Mouse (Mus musculus): ENCODE data around the gene Draxin. TPM values are rescaled to one million over a fixed set of nuclear protein-coding genes. Genes with fewer than 3 reads are reported as not detected.
A peak's percentile ranks its signal among the peaks of the same experiment; 100 is the strongest.
"Not testable (repeated sequence)": the region's sequence is repeated elsewhere in the genome, so short reads cannot be mapped to it uniquely, and the experiment has no call there.

Draxin gene
- total and polyA plus RNA-seq, 3 experiments, result 0.08 to 0.17 TPM; not detected in 1

- H3K9ac ChIP-seq (ENCODE audit: control insufficient read depth, low read depth, low read length, poor library complexity, severe bottlenecking), result no peak overlapping the region
- H3K9me3 ChIP-seq (replicated peaks; ENCODE audit: insufficient read depth, low read length), result no peaks in the 10 kb centered on the region
- H3K27ac ChIP-seq (ENCODE audit: control insufficient read depth, low read depth, low read length), result no peak overlapping the region
- H3K79me2 ChIP-seq (ENCODE audit: control insufficient read depth, insufficient read depth, low read length, poor library complexity), result no peaks in the 10 kb centered on the region
- no peaks in the 10 kb centered on the region; a peak in 1 of 4 replicates for H3K36me3 ChIP-seq (ENCODE audit: control insufficient read depth in 1 of 2, insufficient read depth in 2 of 2, low read length in 2 of 2)
- peaks cover 0 to 3% of the 10 kb centered on the region in 2 experiments; a peak in 2 of 4 replicates for H3K27me3 ChIP-seq (ENCODE audit: control insufficient read depth in 1 of 2, insufficient read depth in 2 of 2, low read length in 2 of 2)
- no peak overlapping the region for H3K4me3 ChIP-seq (ENCODE audit: control insufficient read depth in 1 of 2, insufficient read depth in 1 of 2, low read depth in 2 of 2, low read length in 2 of 2)
- peaks cover 0 to 5% of the 10 kb centered on the region in 2 experiments; a peak in 2 of 4 replicates for H3K4me1 ChIP-seq (ENCODE audit: control insufficient read depth in 1 of 2, insufficient read depth in 2 of 2, low read length in 2 of 2)
- no peak for DNase-seq (ENCODE audit: low read depth, low spot score)
- TF ChIP-seq USF2 (IDR thresholded peaks at IDR 0.05; ENCODE audit: borderline replicate concordance in 1 of 2, insufficient read depth in 1 of 2, low read depth in 1 of 2, low read length in 2 of 2) (no peak), USF1 (IDR thresholded peaks at IDR 0.05; ENCODE audit: low read depth, low read length) (no peak), POLR2AphosphoS2 (IDR thresholded peaks at IDR 0.05; ENCODE audit: low read length) (no peak), GATA1 (IDR thresholded peaks at IDR 0.05; ENCODE audit: low read depth, low read length) (no peak), TAL1 (IDR thresholded peaks at IDR 0.05; ENCODE audit: low read length) (no peak), MEF2A (IDR thresholded peaks at IDR 0.05; ENCODE audit: extremely low read depth, insufficient replicate concordance, low read depth, low read length, poor library complexity, severe bottlenecking) (no peak), MYB (IDR thresholded peaks at IDR 0.05; ENCODE audit: low read depth, low read length) (no peak), RAD21 (IDR thresholded peaks at IDR 0.05; ENCODE audit: low read depth, low read length) (no peak), RCOR1 (IDR thresholded peaks at IDR 0.05; ENCODE audit: low read depth, low read length) (no peak), ZC3H11A (IDR thresholded peaks at IDR 0.05; ENCODE audit: low read depth, low read length) (no peak), KAT2A (conservative IDR thresholded peaks at IDR 0.05; ENCODE audit: low read depth, low read length) (no peak), E2F4 (IDR thresholded peaks at IDR 0.05; ENCODE audit: borderline replicate concordance, low read depth, low read length) (no peak), TBP (IDR thresholded peaks at IDR 0.05; ENCODE audit: low read depth, low read length) (no peak)
These were observed 9.9 kb downstream of the Draxin start for GRCm38 (mm10) chr4:148120555-148120954.

DNA sequence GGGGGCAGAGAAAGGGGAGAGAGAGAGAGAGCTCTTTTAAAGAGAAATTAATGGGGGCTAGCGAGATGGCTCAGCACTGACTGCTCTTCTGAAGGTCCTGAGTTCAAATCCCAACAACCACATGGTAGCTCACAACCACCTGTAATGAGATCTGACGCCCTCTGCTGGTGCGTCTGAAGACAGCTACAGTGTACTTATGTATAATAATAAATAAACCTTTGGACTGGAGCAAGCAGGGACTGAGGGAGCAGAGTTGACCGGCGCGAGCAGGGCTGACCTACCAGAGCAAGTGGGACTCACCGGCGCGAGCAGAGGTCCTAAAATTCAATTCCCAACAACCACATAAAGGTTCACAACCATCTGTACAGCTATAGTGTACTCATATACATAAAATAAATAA lies 10.9 kb downstream of the Draxin start:
- not testable (repeated sequence) for H3K79me2 ChIP-seq (ENCODE audit: control insufficient read depth, insufficient read depth, low read length, poor library complexity); H3K27me3 ChIP-seq (ENCODE audit: control insufficient read depth in 1 of 2, insufficient read depth in 2 of 2, low read length in 2 of 2); DNase-seq (ENCODE audit: low read depth, low spot score); H3K36me3 ChIP-seq (ENCODE audit: control insufficient read depth in 1 of 2, insufficient read depth in 2 of 2, low read length in 2 of 2); H3K9me3 ChIP-seq (replicated peaks; ENCODE audit: insufficient read depth, low read length); H3K27ac ChIP-seq (ENCODE audit: control insufficient read depth, low read depth, low read length); H3K4me1 ChIP-seq (ENCODE audit: control insufficient read depth in 1 of 2, insufficient read depth in 2 of 2, low read length in 2 of 2); H3K4me3 ChIP-seq (ENCODE audit: control insufficient read depth in 1 of 2, insufficient read depth in 1 of 2, low read depth in 2 of 2, low read length in 2 of 2); H3K9ac ChIP-seq (ENCODE audit: control insufficient read depth, low read depth, low read length, poor library complexity, severe bottlenecking)
- peak in 1 of 3 experiments; percentile 7; a peak in 1 of 6 replicates for TF ChIP-seq CTCF (IDR thresholded peaks at IDR 0.05 in 2 of 3, conservative IDR thresholded peaks at IDR 0.05 in 1 of 3; ENCODE audit: control insufficient read depth in 1 of 3, insufficient read depth in 1 of 3, low read depth in 2 of 3, low read length in 3 of 3, poor library complexity in 1 of 3, severe bottlenecking in 1 of 3)

DNA sequence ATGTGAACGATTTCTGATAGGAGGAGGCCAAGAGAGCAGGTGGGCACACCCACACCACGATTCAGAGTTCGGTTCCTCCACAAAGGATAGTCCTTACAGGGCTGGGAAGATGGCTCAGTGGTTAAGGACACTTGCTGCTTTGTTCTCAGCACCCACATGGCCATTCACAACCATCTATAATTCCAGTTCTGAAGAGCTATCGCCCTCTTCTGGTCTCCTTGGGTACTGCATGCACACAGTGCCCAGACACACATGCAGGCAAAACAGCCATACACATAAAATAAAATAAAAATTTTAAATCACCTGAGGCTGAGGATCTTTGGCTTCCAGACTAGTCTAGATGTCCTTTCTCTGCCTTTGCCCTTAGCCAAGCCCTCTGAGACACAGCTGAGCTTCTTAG lies 13.1 kb downstream of the Draxin start:
- Histone ChIP-seq H3K9ac (ENCODE audit: control insufficient read depth, low read depth, low read length, poor library complexity, severe bottlenecking) (no peak overlapping the region), H3K27me3 (ENCODE audit: control insufficient read depth in 1 of 2, insufficient read depth in 2 of 2, low read length in 2 of 2) (no peaks in the 10 kb centered on the region), H3K4me3 (ENCODE audit: control insufficient read depth in 1 of 2, insufficient read depth in 1 of 2, low read depth in 2 of 2, low read length in 2 of 2) (no peak overlapping the region), H3K36me3 (ENCODE audit: control insufficient read depth in 1 of 2, insufficient read depth in 2 of 2, low read length in 2 of 2) (no peaks in the 10 kb centered on the region; a peak in 1 of 4 replicates), H3K4me1 (ENCODE audit: control insufficient read depth in 1 of 2, insufficient read depth in 2 of 2, low read length in 2 of 2) (peaks cover 0 to 5% of the 10 kb centered on the region in 2 experiments; a peak in 2 of 4 replicates), H3K27ac (ENCODE audit: control insufficient read depth, low read depth, low read length) (no peak overlapping the region), H3K79me2 (ENCODE audit: control insufficient read depth, insufficient read depth, low read length, poor library complexity) (no peaks in the 10 kb centered on the region), H3K9me3 (replicated peaks; ENCODE audit: insufficient read depth, low read length) (no peaks in the 10 kb centered on the region)
- DNase-seq (ENCODE audit: low read depth, low spot score), result peak; percentile 52
- TF ChIP-seq RAD21 (IDR thresholded peaks at IDR 0.05; ENCODE audit: low read depth, low read length) (peak; percentile 5), HCFC1 (IDR thresholded peaks at IDR 0.05; ENCODE audit: low read depth, low read length) (no peak), CTCF (IDR thresholded peaks at IDR 0.05 in 2 of 3, conservative IDR thresholded peaks at IDR 0.05 in 1 of 3; ENCODE audit: control insufficient read depth in 1 of 3, insufficient read depth in 1 of 3, low read depth in 2 of 3, low read length in 3 of 3, poor library complexity in 1 of 3, severe bottlenecking in 1 of 3) (peak; percentile 48 to 67 (median 50)), ZMIZ1 (IDR thresholded peaks at IDR 0.05; ENCODE audit: low read depth, low read length) (no peak), ELF1 (IDR thresholded peaks at IDR 0.05; ENCODE audit: low read depth, low read length) (no peak), MAX (IDR thresholded peaks at IDR 0.05; ENCODE audit: low read length) (no peak)
